Mouse (Mus musculus): ENCODE measurements around the gene Slc5a11. TPM values are rescaled to one million over a fixed set of nuclear protein-coding genes. Genes with fewer than 3 reads are reported as not detected.
A peak's percentile ranks its signal among the peaks of the same experiment; 100 is the strongest.

Gene Slc5a11
- polyA plus RNA-seq (2016; fragmentation: Nextera tagmentation; extraction: Ambion mirVana) = 0.30 TPM in 1 of 2 replicates, not detected in the other

- Histone ChIP-seq H3K36me3 (replicated peaks) (no peaks in the 10 kb centered on the region), H3K4me3 (no peak within 1 kb of the TSS), H3K4me1 (peaks cover 13% of the 10 kb centered on the region), H3K9me3 (no peaks in the 10 kb centered on the region), H3K27ac (replicated peaks) (peak within 1 kb of the TSS; percentile 36; the same call in 1 of the 2 replicates), H3K27me3 (replicated peaks; ENCODE audit: low read depth, poor library complexity, severe bottlenecking) (no peaks in the 10 kb centered on the region)
- DNase-seq (ENCODE audit: low spot score) = no peak
- 33% methylated on average over 8 of the region's 8 CpGs for WGBS
Observed at GRCm38 (mm10) chr7:123214365-123215075, at the start of gene Slc5a11. Slc5a11 (plus strand) TSS chr7:123214780.

GRCm38 (mm10) chr7:123167436-123167835, 47.1 kb upstream of the Slc5a11 start:
- Histone ChIP-seq H3K4me1 (no peaks in the 10 kb centered on the region), H3K36me3 (replicated peaks) (peaks cover 100% of the 10 kb centered on the region)
- WGBS = 95% methylated on average over 2 of the region's 2 CpGs

GRCm38 (mm10) chr7:123169618-123170017, 45.0 kb upstream of the Slc5a11 start:
- DNase-seq (ENCODE audit: low spot score) = no peak
- no peaks in the 10 kb centered on the region for H3K4me1 ChIP-seq
- H3K36me3 ChIP-seq (replicated peaks) = peaks cover 100% of the 10 kb centered on the region
- no peak overlapping the region for H3K4me3 ChIP-seq
- H3K9me3 ChIP-seq = no peaks in the 10 kb centered on the region
- no peaks in the 10 kb centered on the region for H3K27me3 ChIP-seq (replicated peaks; ENCODE audit: low read depth, poor library complexity, severe bottlenecking)
- 94% methylated on average over 2 of the region's 2 CpGs for WGBS
- H3K27ac ChIP-seq (replicated peaks) = no peak overlapping the region

More at GRCm38 (mm10) chr7:123167436-123167835, 47.1 kb upstream of the Slc5a11 start:
- no peaks in the 10 kb centered on the region for H3K9me3 ChIP-seq
- DNase-seq (ENCODE audit: low spot score) = no peak
- H3K4me3 ChIP-seq = no peak overlapping the region
- no peak overlapping the region for H3K27ac ChIP-seq (replicated peaks)
- no peaks in the 10 kb centered on the region for H3K27me3 ChIP-seq (replicated peaks; ENCODE audit: low read depth, poor library complexity, severe bottlenecking)

GRCm38 (mm10) chr7:123172101-123172500, 42.5 kb upstream of the Slc5a11 start:
- DNase-seq (ENCODE audit: low spot score) = no peak
- 93% methylated on average over 5 of the region's 5 CpGs for WGBS
- Histone ChIP-seq H3K4me1 (no peaks in the 10 kb centered on the region), H3K27me3 (replicated peaks; ENCODE audit: low read depth, poor library complexity, severe bottlenecking) (no peaks in the 10 kb centered on the region), H3K4me3 (no peak overlapping the region), H3K9me3 (no peaks in the 10 kb centered on the region), H3K27ac (replicated peaks) (no peak overlapping the region), H3K36me3 (replicated peaks) (peaks cover 100% of the 10 kb centered on the region)

- no peak for DNase-seq (ENCODE audit: low spot score)
- no peaks in the 10 kb centered on the region for H3K27me3 ChIP-seq (replicated peaks; ENCODE audit: low read depth, poor library complexity, severe bottlenecking)
- H3K9me3 ChIP-seq = no peaks in the 10 kb centered on the region
- H3K27ac ChIP-seq (replicated peaks) = no peak overlapping the region
- no peaks in the 10 kb centered on the region for H3K4me1 ChIP-seq
- H3K4me3 ChIP-seq = no peak overlapping the region
- H3K36me3 ChIP-seq (replicated peaks) = peaks cover 100% of the 10 kb centered on the region
Observed at GRCm38 (mm10) chr7:123177215-123177614, 37.4 kb upstream of the Slc5a11 start.

GRCm38 (mm10) chr7:123181787-123182701, 32.5 kb upstream of the Slc5a11 start:
- no peaks in the 10 kb centered on the region for H3K4me1 ChIP-seq
- no peaks in the 10 kb centered on the region for H3K9me3 ChIP-seq
- no peaks in the 10 kb centered on the region for H3K27me3 ChIP-seq (replicated peaks; ENCODE audit: low read depth, poor library complexity, severe bottlenecking)
- 90% methylated on average over 20 of the region's 20 CpGs for WGBS
- H3K27ac ChIP-seq (replicated peaks) = no peak overlapping the region
- H3K4me3 ChIP-seq = no peak overlapping the region
- peaks cover 100% of the 10 kb centered on the region for H3K36me3 ChIP-seq (replicated peaks)
- no peak for DNase-seq (ENCODE audit: low spot score)

- no peak for DNase-seq (ENCODE audit: low spot score)
- Histone ChIP-seq H3K36me3 (replicated peaks) (peaks cover 100% of the 10 kb centered on the region), H3K4me3 (no peak overlapping the region), H3K27me3 (replicated peaks; ENCODE audit: low read depth, poor library complexity, severe bottlenecking) (no peaks in the 10 kb centered on the region), H3K4me1 (no peaks in the 10 kb centered on the region), H3K27ac (replicated peaks) (no peak overlapping the region), H3K9me3 (no peaks in the 10 kb centered on the region)
- 93% methylated on average over 1 of the region's 1 CpGs for WGBS
Observed at GRCm38 (mm10) chr7:123184891-123185290, 29.7 kb upstream of the Slc5a11 start.

GRCm38 (mm10) chr7:123186463-123186862, 28.1 kb upstream of the Slc5a11 start:
- Histone ChIP-seq H3K4me3 (no peak overlapping the region), H3K9me3 (no peaks in the 10 kb centered on the region), H3K36me3 (replicated peaks) (peaks cover 100% of the 10 kb centered on the region), H3K4me1 (no peaks in the 10 kb centered on the region), H3K27me3 (replicated peaks; ENCODE audit: low read depth, poor library complexity, severe bottlenecking) (no peaks in the 10 kb centered on the region), H3K27ac (replicated peaks) (no peak overlapping the region)
- no peak for DNase-seq (ENCODE audit: low spot score)
- WGBS = 92% methylated on average over 6 of the region's 6 CpGs

- H3K4me3 ChIP-seq = no peak overlapping the region
- H3K27me3 ChIP-seq (replicated peaks; ENCODE audit: low read depth, poor library complexity, severe bottlenecking) = no peaks in the 10 kb centered on the region
- peaks cover 100% of the 10 kb centered on the region for H3K36me3 ChIP-seq (replicated peaks)
- no peaks in the 10 kb centered on the region for H3K4me1 ChIP-seq
- DNase-seq (ENCODE audit: low spot score) = no peak
- no peak overlapping the region for H3K27ac ChIP-seq (replicated peaks)
- 64% methylated on average over 4 of the region's 4 CpGs for WGBS
- no peaks in the 10 kb centered on the region for H3K9me3 ChIP-seq
Observed at GRCm38 (mm10) chr7:123187246-123187645, 27.3 kb upstream of the Slc5a11 start.

- no peaks in the 10 kb centered on the region for H3K27me3 ChIP-seq (replicated peaks; ENCODE audit: low read depth, poor library complexity, severe bottlenecking)
- no peaks in the 10 kb centered on the region for H3K4me1 ChIP-seq
- no peak overlapping the region for H3K4me3 ChIP-seq
- DNase-seq (ENCODE audit: low spot score) = no peak
- no peaks in the 10 kb centered on the region for H3K9me3 ChIP-seq
- H3K36me3 ChIP-seq (replicated peaks) = peaks cover 100% of the 10 kb centered on the region
- WGBS = 98% methylated on average over 3 of the region's 3 CpGs
- H3K27ac ChIP-seq (replicated peaks) = no peak overlapping the region
Observed at GRCm38 (mm10) chr7:123188462-123188861, 26.1 kb upstream of the Slc5a11 start.

GRCm38 (mm10) chr7:123189762-123190161, 24.8 kb upstream of the Slc5a11 start:
- WGBS = 94% methylated on average over 8 of the region's 8 CpGs
- DNase-seq (ENCODE audit: low spot score) = no peak
- no peak overlapping the region for H3K4me3 ChIP-seq
- no peaks in the 10 kb centered on the region for H3K27me3 ChIP-seq (replicated peaks; ENCODE audit: low read depth, poor library complexity, severe bottlenecking)
- no peaks in the 10 kb centered on the region for H3K4me1 ChIP-seq
- H3K9me3 ChIP-seq = no peaks in the 10 kb centered on the region
- peaks cover 97% of the 10 kb centered on the region for H3K36me3 ChIP-seq (replicated peaks)
- H3K27ac ChIP-seq (replicated peaks) = no peak overlapping the region

GRCm38 (mm10) chr7:123191731-123192130, 22.8 kb upstream of the Slc5a11 start:
- peaks cover 90% of the 10 kb centered on the region for H3K36me3 ChIP-seq (replicated peaks)
- H3K27me3 ChIP-seq (replicated peaks; ENCODE audit: low read depth, poor library complexity, severe bottlenecking) = no peaks in the 10 kb centered on the region
- no peaks in the 10 kb centered on the region for H3K4me1 ChIP-seq
- no peak for DNase-seq (ENCODE audit: low spot score)
- no peak overlapping the region for H3K4me3 ChIP-seq
- WGBS = 94% methylated on average over 5 of the region's 5 CpGs
- no peaks in the 10 kb centered on the region for H3K9me3 ChIP-seq
- no peak overlapping the region for H3K27ac ChIP-seq (replicated peaks)
